Mouse (Mus musculus) liver, embryonic 14.5 days (tissue): ENCODE data around the gene Slc22a21.

Experiments
- CTCF ChIP-seq: IDR thresholded peaks from 2 replicates; pipeline ENCODE4 v1.5.1; 2016; ENCODE audit warnings: antibody characterized with exemption, low read depth, control low read depth
- EP300 ChIP-seq: IDR thresholded peaks from 2 replicates; pipeline ENCODE4 v1.6.1; 2016; ENCODE audit warnings: antibody characterized with exemption, low read depth

DNA sequence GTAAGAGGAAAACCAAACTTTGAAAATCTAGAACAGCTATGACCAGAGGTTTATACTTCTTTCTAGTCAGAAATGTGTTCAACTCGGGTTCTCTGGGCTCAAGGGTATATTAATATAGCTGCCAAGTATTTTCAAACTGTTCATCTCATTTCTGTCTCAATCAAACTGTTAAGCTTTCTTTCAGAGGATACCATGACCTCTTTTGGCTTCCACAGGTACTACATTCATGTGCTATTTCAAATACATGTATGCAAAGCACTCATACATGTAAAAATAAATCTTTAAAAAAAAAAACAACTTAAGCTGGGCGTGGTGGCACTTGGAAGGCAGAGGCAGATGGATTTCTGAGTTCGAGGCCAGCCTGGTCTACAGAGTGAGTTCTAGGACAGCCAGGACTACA is 2.5 kb downstream of the Slc22a21 start:
- TF ChIP-seq CTCF (no peak), EP300 (no peak)
